Comparison of ENCODE assay signal across 17 mouse cellular contexts in the genomic region with DNA sequence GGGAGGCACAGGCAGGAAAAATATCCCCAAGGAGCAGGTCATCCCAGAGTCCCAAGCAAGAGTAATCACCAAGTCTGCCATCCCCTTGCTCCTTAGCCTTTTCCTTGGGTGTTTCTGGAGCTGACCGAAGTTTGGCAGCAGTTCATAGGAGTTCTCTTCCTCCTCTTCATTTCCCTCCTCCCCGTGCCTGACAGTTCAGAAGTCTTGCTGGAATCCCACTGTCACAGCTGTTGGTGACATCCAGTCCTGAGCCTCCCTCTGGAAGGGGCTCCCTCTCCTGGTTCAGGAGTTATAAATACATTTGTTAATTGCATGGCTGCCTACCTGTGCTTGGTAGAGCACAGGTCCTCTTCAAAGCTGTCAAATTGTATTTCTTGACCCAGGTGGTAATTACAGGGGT. TPM values are rescaled to one million over a fixed set of nuclear protein-coding genes. Genes with fewer than 3 reads are reported as not detected.
DNase-seq lines count a peak whose midpoint lies in the region; ATAC-seq and TF ChIP-seq lines count a peak whose summit lies in the region.
"Had no signal": no experiment of that assay in that cellular context is flagged by ENCODE, and none has a peak within 500 bp of the region (broad histone marks: within the 10 kb centered on the region; RNA-seq: fewer than 3 reads in every experiment).

No protein-coding gene starts in this region.

- TF ChIP-seq CTCF in intestine, postnatal 0 days (IDR thresholded peaks at IDR 0.05; ENCODE audit: low read depth): 0 out of 2 replicates have a peak, but pooled peaks have one; percentile 8
- no peak for TF ChIP-seq CTCF in lung, embryonic 14.5 days (IDR thresholded peaks at IDR 0.05; ENCODE audit: low read depth)
- 0 out of 2 replicates have a peak, but pooled peaks have one; percentile 2 for TF ChIP-seq CTCF in midbrain, postnatal 0 days (IDR thresholded peaks at IDR 0.05)

- no peaks in the 10 kb centered on the region for H3K4me1 ChIP-seq in intestine, postnatal 0 days (replicated peaks; ENCODE audit: control insufficient read depth, insufficient read depth, low read length)
- no peaks in the 10 kb centered on the region; the same call in 1 of the 2 replicates for H3K4me1 ChIP-seq in intestine, embryonic 16.5 days (ENCODE audit: control insufficient read depth, insufficient read depth, low read length)
- no peaks in the 10 kb centered on the region for H3K4me1 ChIP-seq in lung, embryonic 14.5 days (ENCODE audit: insufficient read depth)
- no peaks in the 10 kb centered on the region for H3K4me1 ChIP-seq in midbrain, postnatal 0 days (ENCODE audit: insufficient read depth, low read length)
- no peaks in the 10 kb centered on the region for H3K4me1 ChIP-seq in midbrain, embryonic 10.5 days
- H3K4me1 ChIP-seq: embryonic facial prominence, embryonic 13.5 days; forebrain, embryonic 12.5 days; hindbrain, embryonic 12.5 days had no signal

- no peak overlapping the region for H3K4me3 ChIP-seq in intestine, postnatal 0 days (ENCODE audit: low read depth, low read length)
- H3K4me3 ChIP-seq in intestine, embryonic 16.5 days (ENCODE audit: low read length): no peak overlapping the region
- H3K4me3 ChIP-seq in lung, embryonic 14.5 days (ENCODE audit: low read depth, low read length): no peak overlapping the region
- no peak overlapping the region for H3K4me3 ChIP-seq in midbrain, postnatal 0 days (ENCODE audit: low read depth, low read length)
- no peak overlapping the region for H3K4me3 ChIP-seq in midbrain, embryonic 10.5 days
- H3K4me3 ChIP-seq: embryonic facial prominence, embryonic 13.5 days; forebrain, embryonic 12.5 days; hindbrain, embryonic 12.5 days had no signal

- WGBS in intestine, postnatal 0 days: 57% methylated on average over 2 of the region's 2 CpGs
- 62% methylated on average over 2 of the region's 2 CpGs for WGBS in intestine, embryonic 16.5 days
- 39% methylated on average over 2 of the region's 2 CpGs for WGBS in lung, embryonic 14.5 days
- 73% methylated on average over 2 of the region's 2 CpGs for WGBS in midbrain, postnatal 0 days
- WGBS in midbrain, embryonic 10.5 days: 80% methylated on average over 2 of the region's 2 CpGs

- H3K36me3 ChIP-seq in intestine, postnatal 0 days (ENCODE audit: control insufficient read depth, insufficient read depth): no peaks in the 10 kb centered on the region
- H3K36me3 ChIP-seq in intestine, embryonic 16.5 days (ENCODE audit: control insufficient read depth, insufficient read depth, low read length): no peaks in the 10 kb centered on the region
- no peaks in the 10 kb centered on the region for H3K36me3 ChIP-seq in lung, embryonic 14.5 days (ENCODE audit: insufficient read depth)
- H3K36me3 ChIP-seq in midbrain, postnatal 0 days (ENCODE audit: insufficient read depth, low read length): no peaks in the 10 kb centered on the region
- H3K36me3 ChIP-seq in midbrain, embryonic 10.5 days: no peaks in the 10 kb centered on the region
- H3K36me3 ChIP-seq: embryonic facial prominence, embryonic 13.5 days; forebrain, embryonic 12.5 days; hindbrain, embryonic 12.5 days had no signal

- no peak overlapping the region for H3K9ac ChIP-seq in intestine, postnatal 0 days (ENCODE audit: low read depth, low read length)
- no peak overlapping the region for H3K9ac ChIP-seq in intestine, embryonic 16.5 days (ENCODE audit: low read depth, low read length)
- H3K9ac ChIP-seq in lung, embryonic 14.5 days: no peak overlapping the region
- no peak overlapping the region for H3K9ac ChIP-seq in midbrain, postnatal 0 days (replicated peaks; ENCODE audit: low read length, poor library complexity, severe bottlenecking)
- H3K9ac ChIP-seq: embryonic facial prominence, embryonic 13.5 days; forebrain, embryonic 12.5 days; hindbrain, embryonic 12.5 days had no signal

- DNase-seq in lung, embryonic 14.5 days: peak; percentile 62
- DNase-seq in lung, postnatal 14 days: no peak
- DNase-seq in midbrain, postnatal 0 days (ENCODE audit: low spot score): no peak
- DNase-seq in midbrain, embryonic 10.5 days (ENCODE audit: low spot score): no peak
- DNase-seq: adrenal gland, adult 2 months; adrenal gland, postnatal 25 days; cerebellum, adult 18-20 months; cerebellum, adult 9-11 months; cerebellum, postnatal 36 days; gastrocnemius, postnatal 10 days; heart, postnatal 4 days had no signal

- no peak for ATAC-seq in intestine, postnatal 0 days
- no peak for ATAC-seq in intestine, embryonic 16.5 days
- peak; percentile 70; the same call in 1 of the 2 replicates for ATAC-seq in lung, embryonic 14.5 days (ENCODE audit: insufficient read depth)
- ATAC-seq in midbrain, postnatal 0 days (ENCODE audit: low FRiP score): no peak
- ATAC-seq: forebrain, embryonic 16.5 days had no signal

- H3K9me3 ChIP-seq in intestine, postnatal 0 days (ENCODE audit: control insufficient read depth): no peaks in the 10 kb centered on the region
- H3K9me3 ChIP-seq in intestine, embryonic 16.5 days (ENCODE audit: control insufficient read depth, low read length): no peaks in the 10 kb centered on the region
- no peaks in the 10 kb centered on the region for H3K9me3 ChIP-seq in lung, embryonic 14.5 days (ENCODE audit: low read depth, low read length)
- H3K9me3 ChIP-seq in midbrain, postnatal 0 days (ENCODE audit: low read length): no peaks in the 10 kb centered on the region
- no peaks in the 10 kb centered on the region for H3K9me3 ChIP-seq in midbrain, embryonic 10.5 days (replicated peaks)
- H3K9me3 ChIP-seq: embryonic facial prominence, embryonic 13.5 days; forebrain, embryonic 12.5 days; hindbrain, embryonic 12.5 days had no signal

- H3K27ac ChIP-seq in intestine, postnatal 0 days (ENCODE audit: low read depth, low read length): no peak overlapping the region
- H3K27ac ChIP-seq in intestine, embryonic 16.5 days (ENCODE audit: low read length): no peak overlapping the region
- H3K27ac ChIP-seq in lung, embryonic 14.5 days (ENCODE audit: low read depth): no peak overlapping the region
- no peak overlapping the region for H3K27ac ChIP-seq in midbrain, postnatal 0 days (ENCODE audit: low read depth, low read length)
- H3K27ac ChIP-seq in midbrain, embryonic 10.5 days (replicated peaks): no peak overlapping the region
- H3K27ac ChIP-seq: embryonic facial prominence, embryonic 13.5 days; forebrain, embryonic 12.5 days; hindbrain, embryonic 12.5 days had no signal

- no peaks in the 10 kb centered on the region for H3K27me3 ChIP-seq in intestine, postnatal 0 days (replicated peaks; ENCODE audit: control insufficient read depth, insufficient read depth, low read length)
- H3K27me3 ChIP-seq in intestine, embryonic 16.5 days (replicated peaks; ENCODE audit: control insufficient read depth, insufficient read depth, low read length): no peaks in the 10 kb centered on the region
- no peaks in the 10 kb centered on the region for H3K27me3 ChIP-seq in lung, embryonic 14.5 days (ENCODE audit: insufficient read depth, low read length)
- no peaks in the 10 kb centered on the region for H3K27me3 ChIP-seq in midbrain, postnatal 0 days (ENCODE audit: insufficient read depth, low read length)
- H3K27me3 ChIP-seq in midbrain, embryonic 10.5 days (ENCODE audit: low read depth, poor library complexity, severe bottlenecking): no peaks in the 10 kb centered on the region
- H3K27me3 ChIP-seq: embryonic facial prominence, embryonic 13.5 days; forebrain, embryonic 12.5 days; hindbrain, embryonic 12.5 days had no signal

- no peak overlapping the region for H3K4me2 ChIP-seq in intestine, postnatal 0 days (replicated peaks; ENCODE audit: low read depth)
- no peak overlapping the region for H3K4me2 ChIP-seq in intestine, embryonic 16.5 days (ENCODE audit: low read depth, low read length)
- H3K4me2 ChIP-seq in lung, embryonic 14.5 days: no peak overlapping the region
- H3K4me2 ChIP-seq in midbrain, postnatal 0 days (ENCODE audit: low read depth, low read length, poor library complexity, severe bottlenecking): no peak overlapping the region
- H3K4me2 ChIP-seq: embryonic facial prominence, embryonic 13.5 days; forebrain, embryonic 12.5 days; hindbrain, embryonic 12.5 days had no signal

RNA-seq across cellular contexts. Expression of gene Cox20, which starts 9.4 kb away (rescaled TPM):
- polyA plus RNA-seq in intestine, postnatal 0 days (2015; fragmentation: Nextera tagmentation; extraction: Ambion mirVana): 146 and 148 TPM in 2 replicates
- 136 and 142 TPM in 2 replicates for polyA plus RNA-seq in intestine, embryonic 16.5 days (2015; fragmentation: Nextera tagmentation; extraction: Ambion mirVana)
- 124 and 135 TPM in 2 replicates for polyA plus RNA-seq in lung, embryonic 14.5 days (2014; fragmentation: Nextera tagmentation; extraction: Ambion mirVana)
- total RNA-seq in midbrain, postnatal 0 days (2014; rRNA removed): 32.0 and 57.6 TPM in 2 replicates
- polyA plus RNA-seq in midbrain, postnatal 0 days (2015; fragmentation: Nextera tagmentation; extraction: Ambion mirVana): 92.4 and 108 TPM in 2 replicates
- polyA plus RNA-seq in midbrain, embryonic 10.5 days (2016; fragmentation: Nextera tagmentation; extraction: Ambion mirVana): 96.1 and 103 TPM in 2 replicates

RNA-seq across cellular contexts. Expression of gene Hnrnpu, which starts 28.1 kb away (rescaled TPM):
- 131 TPM in 2 replicates for polyA plus RNA-seq in intestine, postnatal 0 days (2015; fragmentation: Nextera tagmentation; extraction: Ambion mirVana)
- polyA plus RNA-seq in intestine, embryonic 16.5 days (2015; fragmentation: Nextera tagmentation; extraction: Ambion mirVana): 137 and 155 TPM in 2 replicates
- polyA plus RNA-seq in lung, embryonic 14.5 days (2014; fragmentation: Nextera tagmentation; extraction: Ambion mirVana): 593 and 647 TPM in 2 replicates
- 177 and 211 TPM in 2 replicates for total RNA-seq in midbrain, postnatal 0 days (2014; rRNA removed)
- polyA plus RNA-seq in midbrain, postnatal 0 days (2015; fragmentation: Nextera tagmentation; extraction: Ambion mirVana): 136 and 161 TPM in 2 replicates
- 440 and 471 TPM in 2 replicates for polyA plus RNA-seq in midbrain, embryonic 10.5 days (2016; fragmentation: Nextera tagmentation; extraction: Ambion mirVana)
